Mouse (Mus musculus): ENCODE measurements around the gene Rftn1. TPM values are rescaled to one million over a fixed set of nuclear protein-coding genes. Genes with fewer than 3 reads are reported as not detected.

Rftn1 gene
- polyA plus RNA-seq, 1 experiment, result 18.6 TPM

DNA sequence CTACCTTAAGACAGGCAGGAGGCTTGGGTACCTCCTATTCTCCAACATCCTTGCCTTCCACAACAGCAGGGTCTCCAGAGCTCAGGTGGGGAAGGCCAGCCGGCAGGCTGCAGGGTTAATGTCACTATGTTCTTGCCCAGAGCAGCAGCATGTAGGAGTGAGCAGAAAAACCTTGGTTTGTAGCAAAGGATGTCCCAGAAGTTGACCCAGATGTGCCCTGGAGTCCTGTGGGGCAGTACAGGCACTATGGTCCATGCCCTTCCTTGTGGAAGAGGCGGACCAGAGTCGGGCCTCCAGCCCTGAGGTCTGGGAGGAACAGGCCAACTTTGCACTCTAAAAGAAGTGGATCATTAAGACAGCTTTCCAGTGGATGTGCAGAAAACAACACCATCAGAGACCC, 196.8 kb downstream of the Rftn1 start:
- no peak for DNase-seq
- H3K4me3 ChIP-seq (ENCODE audit: insufficient read depth, low read depth, low read length), result no peak overlapping the region
- no peaks in the 10 kb centered on the region for H3K4me1 ChIP-seq (ENCODE audit: control insufficient read depth, insufficient read depth, low read length)
- no peak overlapping the region for H3K27ac ChIP-seq (ENCODE audit: insufficient read depth, low read depth, low read length)
- no peaks in the 10 kb centered on the region for H3K27me3 ChIP-seq (replicated peaks; ENCODE audit: control insufficient read depth, insufficient read depth, low read length)
- H3K36me3 ChIP-seq (ENCODE audit: control insufficient read depth, insufficient read depth, low read length), result no peaks in the 10 kb centered on the region
- WGBS, result 83% methylated on average over 3 of the region's 3 CpGs
- TF ChIP-seq CTCF (conservative IDR thresholded peaks at IDR 0.05; ENCODE audit: insufficient read depth, insufficient read length, low read depth, low read length) (no peak), POLR2A (IDR thresholded peaks at IDR 0.05; ENCODE audit: low read depth, low read length) (no peak)

DNA sequence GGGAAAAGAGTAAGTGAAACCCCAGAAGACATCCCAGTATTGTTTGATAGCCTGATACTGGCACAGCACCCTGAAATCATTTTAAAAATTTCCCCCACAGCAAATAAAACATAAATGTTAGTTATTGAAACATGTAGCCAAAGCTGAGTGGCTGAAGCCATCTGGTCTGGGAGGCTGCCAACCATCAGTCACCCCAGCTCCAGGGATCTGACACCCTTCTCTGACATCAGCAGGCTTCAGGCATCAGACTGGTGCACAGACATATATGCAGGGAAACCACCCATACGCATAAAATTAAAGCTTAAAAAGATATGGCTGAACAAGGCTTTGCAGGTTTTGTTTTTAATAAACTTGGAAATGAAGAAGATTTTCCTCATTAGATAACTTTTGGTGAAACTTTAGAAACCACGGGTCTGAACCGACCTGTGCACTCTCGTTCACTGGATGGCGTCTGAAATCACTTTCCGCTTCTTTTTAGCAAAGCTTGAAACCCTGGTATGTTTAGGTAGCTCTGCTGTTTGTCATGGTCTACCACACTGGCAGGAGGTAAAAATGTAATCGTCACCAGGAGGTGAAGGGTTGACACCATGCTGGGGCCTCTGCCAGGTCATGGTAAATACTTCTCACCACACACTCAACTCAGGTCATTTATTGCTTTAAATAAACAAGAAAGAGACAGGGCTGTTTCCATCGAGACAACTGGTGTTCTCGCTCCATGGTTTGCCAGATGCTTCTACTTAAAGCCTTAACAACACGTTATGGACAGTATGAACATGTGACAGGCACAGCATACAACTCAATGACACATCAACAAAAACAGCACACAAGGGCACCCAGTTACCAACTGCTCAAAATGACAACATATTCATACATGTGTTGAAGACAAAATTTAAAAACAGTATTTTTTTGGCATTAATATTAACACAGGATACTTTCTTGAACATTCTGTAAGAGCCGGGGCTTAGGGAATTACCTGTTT, 197.6 kb downstream of the Rftn1 start:
- 65% methylated on average over 11 of the region's 11 CpGs for WGBS
- Histone ChIP-seq H3K4me1 (ENCODE audit: control insufficient read depth, insufficient read depth, low read length) (no peaks in the 10 kb centered on the region), H3K36me3 (ENCODE audit: control insufficient read depth, insufficient read depth, low read length) (no peaks in the 10 kb centered on the region), H3K27ac (ENCODE audit: insufficient read depth, low read depth, low read length) (no peak overlapping the region), H3K4me3 (ENCODE audit: insufficient read depth, low read depth, low read length) (no peak overlapping the region), H3K27me3 (replicated peaks; ENCODE audit: control insufficient read depth, insufficient read depth, low read length) (no peaks in the 10 kb centered on the region)
- DNase-seq, result no peak
- TF ChIP-seq CTCF (conservative IDR thresholded peaks at IDR 0.05; ENCODE audit: insufficient read depth, insufficient read length, low read depth, low read length) (no peak), POLR2A (IDR thresholded peaks at IDR 0.05; ENCODE audit: low read depth, low read length) (no peak)

DNA sequence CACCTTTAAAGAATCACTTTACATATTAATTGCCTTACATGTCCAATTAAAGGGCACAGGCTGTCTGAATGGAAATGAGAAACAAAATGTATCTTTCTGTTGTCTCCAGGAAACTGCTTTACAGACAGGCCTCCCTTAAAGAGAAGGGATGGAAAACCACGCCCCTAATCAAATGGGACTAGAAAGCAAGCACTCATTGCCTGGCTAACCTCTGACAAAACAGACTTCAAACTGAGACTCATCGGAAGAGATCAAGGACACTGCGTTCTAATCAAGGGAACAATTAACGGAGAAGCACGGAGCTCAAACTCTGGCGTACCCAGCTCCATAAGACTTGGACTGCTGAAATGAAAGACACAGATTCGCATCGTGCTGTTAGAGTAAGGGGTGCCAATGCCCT, 200.9 kb downstream of the Rftn1 start:
- Histone ChIP-seq H3K4me3 (ENCODE audit: insufficient read depth, low read depth, low read length) (no peak overlapping the region), H3K4me1 (ENCODE audit: control insufficient read depth, insufficient read depth, low read length) (no peaks in the 10 kb centered on the region), H3K36me3 (ENCODE audit: control insufficient read depth, insufficient read depth, low read length) (no peaks in the 10 kb centered on the region), H3K27ac (ENCODE audit: insufficient read depth, low read depth, low read length) (no peak overlapping the region), H3K27me3 (replicated peaks; ENCODE audit: control insufficient read depth, insufficient read depth, low read length) (no peaks in the 10 kb centered on the region)
- no peak for TF ChIP-seq CTCF (conservative IDR thresholded peaks at IDR 0.05; ENCODE audit: insufficient read depth, insufficient read length, low read depth, low read length)
- no peak for TF ChIP-seq POLR2A (IDR thresholded peaks at IDR 0.05; ENCODE audit: low read depth, low read length)
- no peak for DNase-seq
- WGBS, result 84% methylated on average over 8 of the region's 8 CpGs

DNA sequence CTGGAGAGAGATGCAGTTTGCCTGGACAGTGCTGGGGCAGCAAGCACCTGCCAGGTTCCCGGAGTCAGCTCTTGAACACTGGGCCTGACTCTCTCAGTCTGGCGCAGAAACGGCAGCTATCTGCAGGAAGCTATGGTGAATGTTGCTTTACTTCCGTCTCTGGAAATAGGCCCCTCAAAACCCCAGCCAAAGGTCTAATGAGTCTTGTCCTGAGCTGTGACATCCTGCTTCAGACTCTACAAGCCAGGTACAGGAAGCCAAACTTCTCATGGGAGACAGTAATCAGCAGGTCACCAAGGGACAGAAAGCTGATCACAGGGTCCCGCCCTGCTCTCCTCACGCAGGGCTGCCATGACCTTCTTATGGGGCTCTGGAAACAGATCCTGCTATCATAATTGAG, 203.4 kb downstream of the Rftn1 start:
- H3K36me3 ChIP-seq (ENCODE audit: control insufficient read depth, insufficient read depth, low read length), result no peaks in the 10 kb centered on the region
- 86% methylated on average over 6 of the region's 6 CpGs for WGBS
- H3K4me3 ChIP-seq (ENCODE audit: insufficient read depth, low read depth, low read length), result no peak overlapping the region
- no peaks in the 10 kb centered on the region for H3K4me1 ChIP-seq (ENCODE audit: control insufficient read depth, insufficient read depth, low read length)
- H3K27me3 ChIP-seq (replicated peaks; ENCODE audit: control insufficient read depth, insufficient read depth, low read length), result no peaks in the 10 kb centered on the region
- H3K27ac ChIP-seq (ENCODE audit: insufficient read depth, low read depth, low read length), result no peak overlapping the region
- no peak for DNase-seq
- no peak for TF ChIP-seq CTCF (conservative IDR thresholded peaks at IDR 0.05; ENCODE audit: insufficient read depth, insufficient read length, low read depth, low read length)
- TF ChIP-seq POLR2A (IDR thresholded peaks at IDR 0.05; ENCODE audit: low read depth, low read length), result no peak

DNA sequence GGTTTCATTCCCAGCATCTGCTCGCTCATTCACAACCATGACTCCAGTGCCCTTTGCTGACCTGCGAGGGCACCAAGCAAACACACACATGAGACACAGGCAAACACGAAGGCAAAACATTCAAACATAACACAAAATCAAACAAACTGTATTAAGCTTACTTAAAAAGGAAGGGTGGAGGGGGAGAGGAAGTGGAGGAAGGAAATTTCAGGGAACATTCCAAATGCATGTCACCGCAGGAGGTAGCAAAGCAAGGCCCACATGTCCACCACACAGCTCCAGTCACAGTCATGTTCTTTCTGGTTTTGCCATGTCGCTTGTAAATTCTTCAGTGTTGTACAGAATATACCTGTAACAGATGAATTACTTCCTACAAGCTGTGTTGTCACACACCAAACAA, 207.0 kb downstream of the Rftn1 start:
- H3K4me3 ChIP-seq (ENCODE audit: insufficient read depth, low read depth, low read length), result no peak overlapping the region
- no peak overlapping the region for H3K27ac ChIP-seq (ENCODE audit: insufficient read depth, low read depth, low read length)
- WGBS, result 69% methylated on average over 5 of the region's 5 CpGs
- H3K4me1 ChIP-seq (ENCODE audit: control insufficient read depth, insufficient read depth, low read length), result no peaks in the 10 kb centered on the region
- no peaks in the 10 kb centered on the region for H3K27me3 ChIP-seq (replicated peaks; ENCODE audit: control insufficient read depth, insufficient read depth, low read length)
- TF ChIP-seq POLR2A (IDR thresholded peaks at IDR 0.05; ENCODE audit: low read depth, low read length) (no peak), CTCF (conservative IDR thresholded peaks at IDR 0.05; ENCODE audit: insufficient read depth, insufficient read length, low read depth, low read length) (no peak)
- no peak for DNase-seq
- H3K36me3 ChIP-seq (ENCODE audit: control insufficient read depth, insufficient read depth, low read length), result no peaks in the 10 kb centered on the region

DNA sequence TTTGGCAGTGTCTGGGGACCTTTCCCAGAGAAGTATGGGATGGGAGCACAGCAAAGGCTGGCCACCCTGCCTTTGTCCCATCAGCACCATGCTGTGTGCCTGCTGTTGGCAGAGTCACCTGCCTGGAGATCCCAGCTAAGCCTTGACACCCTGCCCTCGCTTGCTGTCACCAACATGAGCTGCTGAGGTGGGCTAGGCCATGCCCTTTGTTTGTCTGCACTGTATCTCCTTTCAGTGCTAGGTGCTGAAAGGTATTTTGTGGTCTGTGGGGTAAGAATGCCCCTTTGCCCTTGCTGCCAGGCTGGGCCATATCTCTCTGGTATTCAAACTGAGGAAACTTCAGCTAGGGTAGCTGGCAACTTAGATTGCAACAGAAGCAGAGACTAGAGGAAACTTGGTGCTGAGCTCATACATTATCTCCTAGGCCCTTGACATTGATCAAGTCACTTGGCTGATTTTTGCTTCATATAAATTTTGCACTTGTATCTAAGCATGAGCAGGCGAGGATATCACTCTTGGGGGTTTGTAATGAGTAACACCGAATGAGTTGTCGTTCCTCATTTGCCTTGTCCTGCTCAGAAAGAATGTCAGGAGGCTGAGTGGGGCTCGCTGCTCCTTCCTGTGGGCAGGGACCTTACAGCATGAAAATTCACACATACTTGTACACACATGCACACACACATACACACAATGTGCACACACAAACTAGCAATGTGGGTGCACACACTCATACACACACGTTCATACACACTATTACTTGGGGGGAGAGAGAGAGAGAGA, 207.7 kb downstream of the Rftn1 start:
- H3K4me3 ChIP-seq (ENCODE audit: insufficient read depth, low read depth, low read length), result no peak overlapping the region
- TF ChIP-seq POLR2A (IDR thresholded peaks at IDR 0.05; ENCODE audit: low read depth, low read length) (no peak), CTCF (conservative IDR thresholded peaks at IDR 0.05; ENCODE audit: insufficient read depth, insufficient read length, low read depth, low read length) (no peak)
- no peak for DNase-seq
- H3K4me1 ChIP-seq (ENCODE audit: control insufficient read depth, insufficient read depth, low read length), result no peaks in the 10 kb centered on the region
- H3K27me3 ChIP-seq (replicated peaks; ENCODE audit: control insufficient read depth, insufficient read depth, low read length), result no peaks in the 10 kb centered on the region
- 84% methylated on average over 6 of the region's 6 CpGs for WGBS
- no peaks in the 10 kb centered on the region for H3K36me3 ChIP-seq (ENCODE audit: control insufficient read depth, insufficient read depth, low read length)
- H3K27ac ChIP-seq (ENCODE audit: insufficient read depth, low read depth, low read length), result no peak overlapping the region

DNA sequence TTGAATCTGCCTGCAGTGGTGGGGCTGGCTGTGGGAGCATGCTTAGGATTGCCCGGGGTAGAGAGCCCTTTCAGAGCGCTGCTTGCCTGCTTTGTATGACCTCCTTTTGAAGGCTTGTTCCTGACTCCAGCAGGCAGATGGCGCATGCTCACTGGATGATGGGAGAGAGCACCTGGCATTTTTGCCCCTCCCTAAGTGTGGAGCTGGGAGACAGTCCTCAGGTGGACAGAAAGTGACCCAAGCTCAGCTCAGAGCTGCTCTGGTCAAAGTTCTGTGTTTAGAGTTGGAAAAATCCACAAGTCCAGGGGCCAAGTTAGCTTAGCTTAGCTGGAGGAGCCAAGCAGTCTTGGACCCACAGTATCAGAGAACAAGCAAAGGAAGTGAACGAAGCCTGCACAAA, 208.9 kb downstream of the Rftn1 start:
- TF ChIP-seq POLR2A (IDR thresholded peaks at IDR 0.05; ENCODE audit: low read depth, low read length) (no peak), CTCF (conservative IDR thresholded peaks at IDR 0.05; ENCODE audit: insufficient read depth, insufficient read length, low read depth, low read length) (no peak)
- 90% methylated on average over 4 of the region's 4 CpGs for WGBS
- no peak overlapping the region for H3K27ac ChIP-seq (ENCODE audit: insufficient read depth, low read depth, low read length)
- no peaks in the 10 kb centered on the region for H3K4me1 ChIP-seq (ENCODE audit: control insufficient read depth, insufficient read depth, low read length)
- no peak for DNase-seq
- H3K4me3 ChIP-seq (ENCODE audit: insufficient read depth, low read depth, low read length), result no peak overlapping the region
- no peaks in the 10 kb centered on the region for H3K27me3 ChIP-seq (replicated peaks; ENCODE audit: control insufficient read depth, insufficient read depth, low read length)
- no peaks in the 10 kb centered on the region for H3K36me3 ChIP-seq (ENCODE audit: control insufficient read depth, insufficient read depth, low read length)
